Mouse (Mus musculus) liver, embryonic 14.5 days (tissue): ENCODE data around the gene Vinac1. TPM values are rescaled to one million over a fixed set of nuclear protein-coding genes. Genes with fewer than 3 reads are reported as not detected.
A peak's percentile ranks its signal among the peaks of the same experiment; 100 is the strongest.

Source experiments
- ATAC-seq: fragments of 200-750 bp; cut with Nextera tagmentation; 2 replicates; pipeline ENCODE4 v1.8.0; 2017; ENCODE audit warnings: moderate number of reproducible peaks, mild to moderate bottlenecking, moderate library complexity; ENCODE audit not compliant: insufficient read depth
- DNase-seq, 3 experiments: peaks; one replicate each; pipeline ENCODE4 v3.0.0-alpha.2; 2012 to 2013; ENCODE audit warnings: low read depth in 3 of 3, low spot score in 3 of 3
- H3K27ac ChIP-seq: fragments of 300-500 bp; sonication (generic); 2 replicates; pipeline ENCODE4 v1.5.1; 2014; ENCODE audit warnings: moderate library complexity, mild to moderate bottlenecking, control low read depth, inconsistent platforms
- H3K27me3 ChIP-seq: fragments of 300-500 bp; sonication (generic); 2 replicates; pipeline ENCODE4 v1.6.1; 2014; ENCODE audit warnings: mild to moderate bottlenecking, low read length, moderate library complexity; ENCODE audit not compliant: control insufficient read depth, insufficient read depth
- H3K36me3 ChIP-seq: fragments of 300-500 bp; sonication (generic); replicated peaks from 2 replicates; pipeline ENCODE4 v1.6.1; 2014; ENCODE audit warnings: low read depth; ENCODE audit not compliant: control insufficient read depth, insufficient read depth
- H3K4me1 ChIP-seq, 2 experiments: fragments of 200-500 bp in 1 of 2; fragments of 300-500 bp in 1 of 2; sonication (generic) in 1 of 2; replicated peaks; 2 replicates each; pipeline ENCODE4 v1.6.1; 2012 to 2014; ENCODE audit warnings: antibody characterized with exemption in 1 of 2, inconsistent platforms in 1 of 2, low read length in 1 of 2; ENCODE audit not compliant: control insufficient read depth in 2 of 2, insufficient read depth in 2 of 2
- H3K4me2 ChIP-seq: fragments of 300-500 bp; sonication (generic); 2 replicates; pipeline ENCODE4 v1.6.1; 2014; ENCODE audit warnings: low read depth, mild to moderate bottlenecking, control low read depth, moderate library complexity
- H3K4me3 ChIP-seq, 2 experiments: fragments of 200-500 bp in 1 of 2; fragments of 300-500 bp in 1 of 2; sonication (generic) in 1 of 2; 2 replicates each; pipeline ENCODE4 v1.5.1; 2012 to 2014; ENCODE audit warnings: low read depth in 2 of 2, low read length in 2 of 2, mild to moderate bottlenecking in 2 of 2, control low read depth in 1 of 2, inconsistent platforms in 1 of 2, moderate library complexity in 1 of 2; ENCODE audit not compliant: insufficient read depth in 1 of 2
- H3K9ac ChIP-seq: fragments of 300-500 bp; sonication (generic); replicated peaks from 2 replicates; pipeline ENCODE4 v1.6.1; 2014; ENCODE audit warnings: mild to moderate bottlenecking, control low read depth, moderate library complexity
- H3K9me3 ChIP-seq: fragments of 300-500 bp; sonication (generic); 2 replicates; pipeline ENCODE4 v1.6.1; 2016; ENCODE audit warnings: low read length, mixed read lengths; ENCODE audit not compliant: control insufficient read depth
- CTCF ChIP-seq: IDR thresholded peaks from 2 replicates; pipeline ENCODE4 v1.5.1; 2016; ENCODE audit warnings: antibody characterized with exemption, low read depth, control low read depth
- EP300 ChIP-seq: IDR thresholded peaks from 2 replicates; pipeline ENCODE4 v1.6.1; 2016; ENCODE audit warnings: antibody characterized with exemption, low read depth
- whole genome bisulfite sequencing: fragments of 180-500 bp; shearing (Covaris S2); extraction: QIAGEN DNeasy Blood & Tissue Kit; methylation state at CpG from one replicate; pipeline ENCODE4 v1.1.7; 2014; ENCODE audit not compliant: insufficient replicate concordance; 5-methylcytosine and 5-hydroxymethylcytosine counted together
- polyA plus RNA-seq, 2 experiments: library from polyadenylated mRNA; depleted of rRNA in 1 of 2; stranded (reverse) in 1 of 2; unstranded in 1 of 2; fragments of >200 nt; fragmentation: Nextera tagmentation in 1 of 2; extraction: Ambion mirVana in 1 of 2; gene quantifications; 2 replicates each; pipeline versions ENCODE4 v1.2.1 to v1.2.3; 2012 to 2014

The Vinac1 gene
- polyA plus RNA-seq, 2 experiments: 0.01 to 0.04 TPM

DNA sequence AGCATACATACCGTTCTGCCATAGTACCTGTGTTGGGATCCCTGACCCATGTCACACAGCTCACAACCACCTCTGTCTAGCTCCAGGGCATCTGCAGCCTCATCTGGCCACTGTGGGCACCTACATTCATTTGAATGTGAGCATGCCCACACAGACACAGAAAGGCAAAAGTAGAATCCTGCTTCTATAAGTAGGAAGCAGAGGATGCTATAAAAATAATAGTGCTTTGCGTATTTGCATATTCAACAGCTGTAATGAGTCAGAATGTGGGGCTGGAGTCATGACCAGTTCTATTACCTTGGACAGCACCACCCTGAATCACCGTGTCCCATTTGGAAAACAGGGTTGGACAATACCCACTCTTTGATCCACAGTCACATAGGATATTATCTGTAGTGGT, 22.3 kb upstream of the Vinac1 start:
- H3K9ac ChIP-seq: no peak overlapping the region

GRCm38 (mm10) chr2:129066326-129066725, 18.4 kb upstream of the Vinac1 start:
- Histone ChIP-seq H3K27ac (no peak overlapping the region), H3K4me1 (peaks cover 0 to 9% of the 10 kb centered on the region in 2 experiments; a peak in 2 of 4 replicates), H3K36me3 (no peaks in the 10 kb centered on the region), H3K4me2 (peak overlapping the region; percentile 66), H3K4me3 (peak overlapping the region; percentile 59 to 75), H3K9ac (peak overlapping the region; percentile 19), H3K9me3 (no peaks in the 10 kb centered on the region), H3K27me3 (no peaks in the 10 kb centered on the region; the same call in 1 of the 2 replicates)
- DNase-seq (peak; percentile 20 to 39 (median 26)), ATAC-seq (peak; percentile 68)
- 2% methylated on average over 20 of the region's 20 CpGs for WGBS
- no peak for TF ChIP-seq EP300
- TF ChIP-seq CTCF: no peak

More for the DNA sequence above, 22.3 kb upstream of the Vinac1 start:
- Histone ChIP-seq H3K36me3 (no peaks in the 10 kb centered on the region), H3K27me3 (no peaks in the 10 kb centered on the region; the same call in 1 of the 2 replicates), H3K27ac (no peak overlapping the region), H3K9me3 (no peaks in the 10 kb centered on the region), H3K4me1 (peaks cover 0 to 7% of the 10 kb centered on the region in 2 experiments; a peak in 2 of 4 replicates), H3K4me3 (no peak overlapping the region), H3K4me2 (no peak overlapping the region)
- no peak for TF ChIP-seq CTCF
- no peak for TF ChIP-seq EP300
- ATAC-seq (no peak), DNase-seq (no peak)
- 69% methylated on average over 3 of the region's 3 CpGs for WGBS

GRCm38 (mm10) chr2:129065437-129066282, 17.7 kb upstream of the Vinac1 start, which contains the start of gene Ttl:
Ttl (plus strand) TSS chr2:129065942.
- H3K4me1 ChIP-seq: peaks cover 0 to 9% of the 10 kb centered on the region in 2 experiments; a peak in 2 of 4 replicates
- peak within 1 kb of the TSS; percentile 59 to 75 for H3K4me3 ChIP-seq
- H3K9ac ChIP-seq: peak within 1 kb of the TSS; percentile 19
- no peak within 1 kb of the TSS for H3K27ac ChIP-seq
- H3K9me3 ChIP-seq: no peaks in the 10 kb centered on the region
- WGBS: 2% methylated on average over 62 of the region's 62 CpGs
- ATAC-seq (peak; percentile 92), DNase-seq (peak; percentile 51 to 55 (median 53))
- TF ChIP-seq EP300: no peak
- TF ChIP-seq CTCF: no peak
- H3K36me3 ChIP-seq: no peaks in the 10 kb centered on the region
- H3K4me2 ChIP-seq: peak within 1 kb of the TSS; percentile 66
- no peaks in the 10 kb centered on the region; the same call in 1 of the 2 replicates for H3K27me3 ChIP-seq

DNA sequence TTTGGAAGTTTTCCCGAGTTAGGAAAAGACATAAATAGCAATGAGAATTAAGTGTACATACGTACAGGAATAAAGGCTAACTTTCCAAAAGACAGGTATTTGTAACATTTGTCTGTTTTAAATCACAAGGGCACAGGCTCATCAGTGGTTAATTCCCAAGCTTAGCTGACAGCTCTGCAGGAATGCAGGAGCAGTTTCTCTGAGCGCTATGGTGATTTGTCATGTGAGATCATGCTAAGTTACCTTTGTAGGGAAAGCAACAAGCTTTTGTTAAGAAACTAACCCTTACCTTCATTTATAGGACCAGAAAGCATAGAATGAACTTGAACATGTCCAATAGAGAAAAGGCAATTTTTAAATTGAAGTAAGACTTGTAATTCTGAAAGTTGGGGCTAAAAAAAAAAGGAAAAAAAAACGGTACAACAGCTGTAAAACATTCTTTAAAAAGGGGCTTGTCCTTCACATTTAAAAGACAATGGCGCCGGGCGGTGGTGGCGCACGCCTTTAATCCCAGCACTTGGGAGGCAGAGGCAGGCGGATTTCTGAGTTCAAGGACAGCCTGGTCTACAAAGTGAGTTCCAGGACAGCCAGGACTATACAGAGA, 13.6 kb upstream of the Vinac1 start:
- Histone ChIP-seq H3K4me3 (no peak overlapping the region), H3K9me3 (no peaks in the 10 kb centered on the region), H3K9ac (no peak overlapping the region), H3K27ac (no peak overlapping the region), H3K27me3 (no peaks in the 10 kb centered on the region), H3K4me2 (no peak overlapping the region), H3K4me1 (peaks cover 14 to 24% of the 10 kb centered on the region in 2 experiments), H3K36me3 (no peaks in the 10 kb centered on the region)
- WGBS: 67% methylated on average over 10 of the region's 10 CpGs
- TF ChIP-seq EP300: no peak
- TF ChIP-seq CTCF: no peak
- DNase-seq: no peak
- no peak for ATAC-seq

GRCm38 (mm10) chr2:129057920-129058361, 10.0 kb upstream of the Vinac1 start:
- TF ChIP-seq CTCF: no peak
- no peak for TF ChIP-seq EP300
- ATAC-seq: peak; percentile 98
- H3K27me3 ChIP-seq: no peaks in the 10 kb centered on the region; the same call in 1 of the 2 replicates
- no peak overlapping the region; the same call in 1 of the 2 replicates for H3K9ac ChIP-seq
- H3K4me3 ChIP-seq: no peak overlapping the region
- H3K4me1 ChIP-seq: peaks cover 14 to 19% of the 10 kb centered on the region in 2 experiments
- H3K27ac ChIP-seq: no peak overlapping the region
- WGBS: 30% methylated on average over 6 of the region's 6 CpGs
- H3K36me3 ChIP-seq: no peaks in the 10 kb centered on the region
- no peaks in the 10 kb centered on the region for H3K9me3 ChIP-seq
- DNase-seq: peak; percentile 29 to 40 (median 29)
- peak overlapping the region; percentile 40 for H3K4me2 ChIP-seq
